Mouse (Mus musculus) thymus, adult 2 months (tissue): ENCODE measurements around the gene Hspb1.

Experiments
- CTCF ChIP-seq: fragments of 200-500 bp; IDR thresholded peaks from 2 replicates; pipeline ENCODE4 v1.5.1; 2012; ENCODE audit warnings: mild to moderate bottlenecking, control low read depth, low read length, moderate library complexity, borderline replicate concordance; ENCODE audit not compliant: control insufficient read depth, poor library complexity, insufficient read depth; ENCODE audit errors: extremely low read depth
- POLR2A ChIP-seq: fragments of 200-500 bp; IDR thresholded peaks from 2 replicates; pipeline ENCODE4 v1.6.1; 2012; ENCODE audit warnings: mild to moderate bottlenecking, low read length, control low read depth, moderate library complexity; ENCODE audit not compliant: control insufficient read depth, poor library complexity, insufficient read depth; ENCODE audit errors: extremely low read depth

- TF ChIP-seq POLR2A (no peak), CTCF (no peak)
Observed at GRCm38 (mm10) chr5:135877831-135878231, 9.9 kb upstream of the Hspb1 start.
